Mouse (Mus musculus): Measurements from ENCODE around the gene Elmo3. TPM values are rescaled to one million over a fixed set of nuclear protein-coding genes. Genes with fewer than 3 reads are reported as not detected.

Elmo3 gene
- polyA plus RNA-seq, 1 experiment from 2014 or later = 23.0 TPM

- no peak for ATAC-seq
- no peaks in the 10 kb centered on the region for H3K9me3 ChIP-seq (ENCODE audit: low read length)
- H3K4me1 ChIP-seq (ENCODE audit: insufficient read depth, low read depth, low read length) = peaks cover 40% of the 10 kb centered on the region
- H3K36me3 ChIP-seq (ENCODE audit: insufficient read depth, low read length) = peaks cover 47% of the 10 kb centered on the region
- no peak overlapping the region for H3K9ac ChIP-seq (replicated peaks; ENCODE audit: low read depth)
- WGBS = 27% methylated on average over 4 of the region's 4 CpGs
- H3K27ac ChIP-seq (ENCODE audit: low read length) = peak overlapping the region; percentile 86
- no peak for TF ChIP-seq CTCF (IDR thresholded peaks at IDR 0.05)
- no peak for TF ChIP-seq EP300 (IDR thresholded peaks at IDR 0.05)
- peak; percentile 19 for DNase-seq (ENCODE audit: low spot score)
- no peak overlapping the region for H3K4me3 ChIP-seq (ENCODE audit: low read depth, low read length)
- no peaks in the 10 kb centered on the region for H3K27me3 ChIP-seq (replicated peaks; ENCODE audit: insufficient read depth, low read length)
- no peak overlapping the region for H3K4me2 ChIP-seq (replicated peaks; ENCODE audit: low read depth, low read length)
These were observed 33.6 kb downstream of the Elmo3 start for GRCm38 (mm10) chr8:105338992-105339391.

DNA sequence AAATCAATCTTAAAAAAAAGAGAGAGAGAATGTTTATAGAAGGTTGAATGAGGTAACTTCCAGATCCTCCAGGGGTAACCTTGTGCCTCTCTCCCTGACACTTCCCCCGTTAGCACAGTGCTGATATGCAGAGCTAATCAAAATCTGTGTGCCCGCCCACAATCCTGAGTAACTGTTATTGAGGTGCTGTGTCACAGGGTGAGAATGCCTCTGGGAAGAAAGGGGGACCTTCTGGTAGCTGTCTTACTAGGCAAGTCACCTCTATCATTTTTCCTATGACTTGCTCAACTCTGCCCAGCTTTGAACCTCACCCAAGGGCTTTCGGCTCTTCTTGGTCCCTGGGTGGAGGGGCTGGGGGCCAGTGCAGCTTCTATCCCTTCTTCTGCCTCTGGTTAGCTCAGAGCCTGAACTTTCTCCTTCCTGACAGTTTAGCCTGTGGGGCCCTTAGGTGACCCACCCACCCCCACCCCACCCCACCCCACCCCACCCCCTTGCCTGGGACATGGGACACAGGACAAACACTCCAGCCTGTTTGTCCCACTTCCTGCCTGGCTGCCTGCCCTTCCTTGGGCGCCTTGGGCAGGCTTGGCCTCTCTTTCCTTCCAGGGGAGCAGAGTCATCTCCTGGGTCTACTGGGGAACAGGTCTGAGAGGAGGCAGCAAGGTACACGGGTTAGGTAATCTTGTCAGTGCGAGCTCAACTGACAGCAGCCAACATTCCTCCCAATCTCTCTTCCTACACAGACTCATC is 34.7 kb downstream of the Elmo3 start:
- DNase-seq (ENCODE audit: low spot score) (peak; percentile 90), ATAC-seq (peak; percentile 69)
- H3K9ac ChIP-seq (replicated peaks; ENCODE audit: low read depth) = no peak overlapping the region
- H3K27ac ChIP-seq (ENCODE audit: low read length) = peak overlapping the region; percentile 86
- peak overlapping the region; percentile 36 for H3K4me2 ChIP-seq (replicated peaks; ENCODE audit: low read depth, low read length)
- H3K27me3 ChIP-seq (replicated peaks; ENCODE audit: insufficient read depth, low read length) = no peaks in the 10 kb centered on the region
- 18% methylated on average over 6 of the region's 6 CpGs for WGBS
- H3K4me3 ChIP-seq (ENCODE audit: low read depth, low read length) = no peak overlapping the region
- no peaks in the 10 kb centered on the region for H3K9me3 ChIP-seq (ENCODE audit: low read length)
- no peak; the same call in 1 of the 2 replicates for TF ChIP-seq EP300 (IDR thresholded peaks at IDR 0.05)
- TF ChIP-seq CTCF (IDR thresholded peaks at IDR 0.05) = no peak
- peaks cover 37% of the 10 kb centered on the region; the same call in 1 of the 2 replicates for H3K36me3 ChIP-seq (ENCODE audit: insufficient read depth, low read length)
- H3K4me1 ChIP-seq (ENCODE audit: insufficient read depth, low read depth, low read length) = peaks cover 46% of the 10 kb centered on the region

DNA sequence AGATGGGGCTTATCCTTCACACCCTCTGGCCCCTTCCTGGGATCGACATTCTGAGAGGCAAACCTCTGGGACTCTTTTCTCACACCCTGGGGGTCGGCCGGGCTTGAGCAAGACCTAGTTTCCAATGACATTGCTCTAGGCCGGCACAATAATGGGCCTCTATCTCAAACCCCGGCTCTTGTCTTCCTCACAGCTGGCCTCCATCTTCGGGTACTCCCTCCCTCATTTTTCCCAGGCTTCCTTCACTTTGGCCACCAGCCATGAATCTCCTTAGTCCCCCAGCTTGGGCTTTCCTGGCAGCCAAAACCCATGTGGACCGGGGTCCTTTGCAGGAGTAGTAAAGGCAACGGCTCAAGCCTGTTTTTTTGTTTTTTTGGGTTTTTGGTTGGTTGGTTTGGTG is 36.0 kb downstream of the Elmo3 start:
- Histone ChIP-seq H3K9ac (replicated peaks; ENCODE audit: low read depth) (no peak overlapping the region), H3K4me1 (ENCODE audit: insufficient read depth, low read depth, low read length) (peaks cover 53% of the 10 kb centered on the region), H3K4me3 (ENCODE audit: low read depth, low read length) (no peak overlapping the region), H3K27ac (ENCODE audit: low read length) (peak overlapping the region; percentile 86), H3K9me3 (ENCODE audit: low read length) (no peaks in the 10 kb centered on the region), H3K4me2 (replicated peaks; ENCODE audit: low read depth, low read length) (no peak overlapping the region), H3K27me3 (replicated peaks; ENCODE audit: insufficient read depth, low read length) (no peaks in the 10 kb centered on the region), H3K36me3 (ENCODE audit: insufficient read depth, low read length) (peaks cover 23% of the 10 kb centered on the region; the same call in 1 of the 2 replicates)
- ATAC-seq = peak; percentile 65
- WGBS = 28% methylated on average over 8 of the region's 8 CpGs
- DNase-seq (ENCODE audit: low spot score) = peak; percentile 95
- TF ChIP-seq CTCF (IDR thresholded peaks at IDR 0.05) (no peak), EP300 (IDR thresholded peaks at IDR 0.05) (peak; percentile 90)

DNA sequence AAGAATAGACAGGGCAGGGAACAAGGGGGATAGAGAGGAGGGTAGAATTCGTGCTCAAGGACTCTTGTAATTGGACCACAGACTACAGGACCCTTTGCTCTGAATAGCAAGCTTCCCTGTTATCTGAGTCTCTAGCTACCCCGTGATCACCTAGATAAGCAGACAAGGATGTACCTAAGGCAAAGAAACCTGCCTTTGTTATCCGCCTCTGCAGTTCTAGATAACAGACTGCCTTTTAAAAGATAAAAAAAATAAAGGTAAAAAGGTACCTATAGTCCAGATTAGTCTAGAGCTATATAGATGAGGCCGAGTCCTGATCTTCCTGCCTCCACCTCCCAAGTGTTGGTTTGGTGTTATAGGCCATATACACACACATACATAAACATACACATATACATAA is 37.4 kb downstream of the Elmo3 start:
- Histone ChIP-seq H3K36me3 (ENCODE audit: insufficient read depth, low read length) (peaks cover 11% of the 10 kb centered on the region; the same call in 1 of the 2 replicates), H3K9me3 (ENCODE audit: low read length) (no peaks in the 10 kb centered on the region), H3K4me2 (replicated peaks; ENCODE audit: low read depth, low read length) (peak overlapping the region; percentile 100; the same call in 1 of the 2 replicates), H3K27ac (ENCODE audit: low read length) (peak overlapping the region; percentile 87), H3K9ac (replicated peaks; ENCODE audit: low read depth) (no peak overlapping the region), H3K4me1 (ENCODE audit: insufficient read depth, low read depth, low read length) (peaks cover 53% of the 10 kb centered on the region), H3K4me3 (ENCODE audit: low read depth, low read length) (no peak overlapping the region), H3K27me3 (replicated peaks; ENCODE audit: insufficient read depth, low read length) (no peaks in the 10 kb centered on the region)
- DNase-seq (ENCODE audit: low spot score) (no peak), ATAC-seq (no peak)
- TF ChIP-seq EP300 (IDR thresholded peaks at IDR 0.05) = no peak
- no peak for TF ChIP-seq CTCF (IDR thresholded peaks at IDR 0.05)
- 55% methylated on average over 4 of the region's 4 CpGs for WGBS

- TF ChIP-seq CTCF (IDR thresholded peaks at IDR 0.05) (no peak), EP300 (IDR thresholded peaks at IDR 0.05) (0 out of 2 replicates have a peak, but pooled peaks have one; percentile 23)
- H3K36me3 ChIP-seq (ENCODE audit: insufficient read depth, low read length) = no peaks in the 10 kb centered on the region
- peak overlapping the region; percentile 87 for H3K27ac ChIP-seq (ENCODE audit: low read length)
- no peaks in the 10 kb centered on the region for H3K9me3 ChIP-seq (ENCODE audit: low read length)
- peak overlapping the region; percentile 57; the same call in 1 of the 2 replicates for H3K4me3 ChIP-seq (ENCODE audit: low read depth, low read length)
- no peaks in the 10 kb centered on the region for H3K27me3 ChIP-seq (replicated peaks; ENCODE audit: insufficient read depth, low read length)
- H3K4me2 ChIP-seq (replicated peaks; ENCODE audit: low read depth, low read length) = peak overlapping the region; percentile 100
- H3K4me1 ChIP-seq (ENCODE audit: insufficient read depth, low read depth, low read length) = peaks cover 49% of the 10 kb centered on the region
- ATAC-seq (no peak), DNase-seq (ENCODE audit: low spot score) (peak; percentile 84)
- 23% methylated on average over 8 of the region's 8 CpGs for WGBS
- H3K9ac ChIP-seq (replicated peaks; ENCODE audit: low read depth) = peak overlapping the region; percentile 36; the same call in 1 of the 2 replicates
These were observed 38.6 kb downstream of the Elmo3 start for GRCm38 (mm10) chr8:105343791-105344574.
